Mouse (Mus musculus): ENCODE measurements at regions not wholly inside any gene's neighbourhood (a gene's known extent, or its start where the extent isn't known, plus 50 kb on each side); places are given as distances from the start of the nearest gene placed in this dataset.

DNA sequence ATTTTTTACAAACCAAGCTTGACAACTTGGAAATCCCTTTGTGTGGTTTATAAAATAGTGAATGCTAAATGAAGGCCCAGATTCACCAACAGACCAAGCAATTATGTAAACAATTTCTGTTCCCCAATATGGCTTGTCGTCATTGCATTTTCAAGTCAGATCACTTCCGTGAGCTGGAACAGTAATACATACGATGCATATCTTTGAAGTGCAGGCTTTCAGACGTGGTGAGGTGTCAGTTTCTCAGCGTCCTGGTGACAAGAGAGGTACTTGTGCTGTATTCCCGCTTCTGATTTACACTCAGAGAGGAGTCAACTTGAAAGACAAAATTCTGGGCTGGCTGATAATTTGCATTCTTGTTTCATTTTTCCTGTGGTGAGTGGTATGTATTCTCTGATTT lies 125.3 kb upstream of the Diaph3 start:
- TF ChIP-seq CHD2 (IDR thresholded peaks at IDR 0.05; ENCODE audit: low read depth, low read length) (no peak), MAFK (IDR thresholded peaks at IDR 0.05; ENCODE audit: insufficient read depth, low read depth, low read length) (no peak), ZC3H11A (IDR thresholded peaks at IDR 0.05; ENCODE audit: borderline replicate concordance, low read depth, low read length) (no peak), ZNF384 (IDR thresholded peaks at IDR 0.05; ENCODE audit: low read depth, low read length) (no peak), HCFC1 (IDR thresholded peaks at IDR 0.05; ENCODE audit: borderline replicate concordance, insufficient read depth, low read length) (no peak)
